Mouse (Mus musculus): Measurements from ENCODE around the gene Inf2. TPM values are rescaled to one million over a fixed set of nuclear protein-coding genes. Genes with fewer than 3 reads are reported as not detected.

The Inf2 gene
- polyA plus RNA-seq, 1 experiment from 2014 or later: 2.2 TPM

- Histone ChIP-seq H3K4me3 (no peak overlapping the region), H3K27ac (no peak overlapping the region), H3K36me3 (no peaks in the 10 kb centered on the region), H3K4me1 (peaks cover 24% of the 10 kb centered on the region), H3K9ac (no peak overlapping the region), H3K4me2 (replicated peaks) (no peak overlapping the region), H3K27me3 (replicated peaks) (peaks cover 37% of the 10 kb centered on the region), H3K9me3 (no peaks in the 10 kb centered on the region)
- 71% methylated on average over 8 of the region's 8 CpGs for WGBS
- ATAC-seq (ENCODE audit: low FRiP score, low read depth): no peak
Observed at GRCm38 (mm10) chr12:112590566-112591239, 2.1 kb downstream of the Inf2 start.

GRCm38 (mm10) chr12:112591240-112591639 is 2.7 kb downstream of the Inf2 start:
- 93% methylated on average over 5 of the region's 5 CpGs for WGBS
- Histone ChIP-seq H3K27me3 (replicated peaks) (peaks cover 37% of the 10 kb centered on the region), H3K9ac (no peak overlapping the region)

GRCm38 (mm10) chr12:112591730-112592129 is 3.1 kb downstream of the Inf2 start:
- no peak overlapping the region for H3K4me3 ChIP-seq
- no peaks in the 10 kb centered on the region for H3K36me3 ChIP-seq
- H3K4me2 ChIP-seq (replicated peaks): no peak overlapping the region
- H3K27me3 ChIP-seq (replicated peaks): peaks cover 37% of the 10 kb centered on the region
- 77% methylated on average over 3 of the region's 3 CpGs for WGBS
- no peak overlapping the region for H3K27ac ChIP-seq
- H3K9me3 ChIP-seq: no peaks in the 10 kb centered on the region
- H3K9ac ChIP-seq: no peak overlapping the region
- peaks cover 24% of the 10 kb centered on the region for H3K4me1 ChIP-seq
- no peak for ATAC-seq (ENCODE audit: low FRiP score, low read depth)

More at GRCm38 (mm10) chr12:112591240-112591639, 2.7 kb downstream of the Inf2 start:
- no peak overlapping the region for H3K4me2 ChIP-seq (replicated peaks)
- H3K36me3 ChIP-seq: no peaks in the 10 kb centered on the region
- no peaks in the 10 kb centered on the region for H3K9me3 ChIP-seq
- H3K4me3 ChIP-seq: no peak overlapping the region
- no peak for ATAC-seq (ENCODE audit: low FRiP score, low read depth)
- peaks cover 24% of the 10 kb centered on the region for H3K4me1 ChIP-seq
- no peak overlapping the region for H3K27ac ChIP-seq

- H3K9ac ChIP-seq: no peak overlapping the region
- H3K9me3 ChIP-seq: no peaks in the 10 kb centered on the region
- no peak overlapping the region for H3K4me2 ChIP-seq (replicated peaks)
- H3K4me3 ChIP-seq: no peak overlapping the region
- no peaks in the 10 kb centered on the region for H3K36me3 ChIP-seq
- no peak overlapping the region for H3K27ac ChIP-seq
- H3K27me3 ChIP-seq (replicated peaks): peaks cover 27% of the 10 kb centered on the region
- ATAC-seq (ENCODE audit: low FRiP score, low read depth): no peak
- WGBS: 74% methylated on average over 21 of the region's 21 CpGs
- peaks cover 20% of the 10 kb centered on the region for H3K4me1 ChIP-seq
Observed at GRCm38 (mm10) chr12:112592985-112593734, 4.6 kb downstream of the Inf2 start.

GRCm38 (mm10) chr12:112593951-112594915 is 5.6 kb downstream of the Inf2 start:
- H3K4me3 ChIP-seq: no peak overlapping the region
- peaks cover 18% of the 10 kb centered on the region for H3K27me3 ChIP-seq (replicated peaks)
- no peak overlapping the region for H3K4me2 ChIP-seq (replicated peaks)
- no peak overlapping the region for H3K9ac ChIP-seq
- 0 out of 2 replicates have a peak, but pooled peaks have one; percentile 10 for ATAC-seq (ENCODE audit: low FRiP score, low read depth)
- H3K36me3 ChIP-seq: no peaks in the 10 kb centered on the region
- H3K9me3 ChIP-seq: no peaks in the 10 kb centered on the region
- no peak overlapping the region for H3K27ac ChIP-seq
- 75% methylated on average over 16 of the region's 16 CpGs for WGBS
- peaks cover 9% of the 10 kb centered on the region for H3K4me1 ChIP-seq

- 52% methylated on average over 4 of the region's 4 CpGs for WGBS
- Histone ChIP-seq H3K9ac (no peak overlapping the region), H3K27ac (no peak overlapping the region), H3K27me3 (replicated peaks) (peaks cover 12% of the 10 kb centered on the region), H3K36me3 (no peaks in the 10 kb centered on the region), H3K4me2 (replicated peaks) (0 out of 2 replicates have a peak overlapping the region, but pooled peaks have one; percentile 16), H3K9me3 (no peaks in the 10 kb centered on the region), H3K4me1 (peaks cover 8% of the 10 kb centered on the region), H3K4me3 (no peak overlapping the region)
- ATAC-seq (ENCODE audit: low FRiP score, low read depth): no peak
Observed at GRCm38 (mm10) chr12:112594989-112595388, 6.4 kb downstream of the Inf2 start.

GRCm38 (mm10) chr12:112595626-112596025 is 7.0 kb downstream of the Inf2 start:
- no peaks in the 10 kb centered on the region for H3K36me3 ChIP-seq
- H3K9me3 ChIP-seq: no peaks in the 10 kb centered on the region
- H3K27me3 ChIP-seq (replicated peaks): peaks cover 5% of the 10 kb centered on the region; the same call in 1 of the 2 replicates
- H3K4me1 ChIP-seq: peaks cover 8% of the 10 kb centered on the region
- no peak overlapping the region for H3K4me2 ChIP-seq (replicated peaks)
- WGBS: 84% methylated on average over 4 of the region's 4 CpGs
- H3K27ac ChIP-seq: no peak overlapping the region
- no peak overlapping the region for H3K4me3 ChIP-seq
- H3K9ac ChIP-seq: no peak overlapping the region
- ATAC-seq (ENCODE audit: low FRiP score, low read depth): no peak

- Histone ChIP-seq H3K9ac (no peak overlapping the region), H3K4me1 (peaks cover 8% of the 10 kb centered on the region), H3K4me3 (no peak overlapping the region)
Observed at GRCm38 (mm10) chr12:112596454-112596853, 7.9 kb downstream of the Inf2 start.

GRCm38 (mm10) chr12:112596891-112597500 is 8.4 kb downstream of the Inf2 start:
- Histone ChIP-seq H3K27ac (no peak overlapping the region), H3K36me3 (no peaks in the 10 kb centered on the region), H3K27me3 (replicated peaks) (peaks cover 3% of the 10 kb centered on the region; the same call in 1 of the 2 replicates), H3K9me3 (no peaks in the 10 kb centered on the region), H3K4me2 (replicated peaks) (no peak overlapping the region), H3K4me3 (no peak overlapping the region), H3K9ac (no peak overlapping the region), H3K4me1 (peaks cover 8% of the 10 kb centered on the region)
- WGBS: 80% methylated on average over 14 of the region's 14 CpGs
- ATAC-seq (ENCODE audit: low FRiP score, low read depth): no peak

More at GRCm38 (mm10) chr12:112596454-112596853, 7.9 kb downstream of the Inf2 start:
- Histone ChIP-seq H3K4me2 (replicated peaks) (no peak overlapping the region), H3K27ac (no peak overlapping the region), H3K36me3 (no peaks in the 10 kb centered on the region), H3K27me3 (replicated peaks) (peaks cover 4% of the 10 kb centered on the region; the same call in 1 of the 2 replicates), H3K9me3 (no peaks in the 10 kb centered on the region)
- 80% methylated on average over 9 of the region's 9 CpGs for WGBS
- no peak for ATAC-seq (ENCODE audit: low FRiP score, low read depth)

GRCm38 (mm10) chr12:112597618-112598017 is 9.0 kb downstream of the Inf2 start:
- no peaks in the 10 kb centered on the region for H3K36me3 ChIP-seq
- H3K4me2 ChIP-seq (replicated peaks): no peak overlapping the region
- no peaks in the 10 kb centered on the region for H3K9me3 ChIP-seq
- H3K27ac ChIP-seq: no peak overlapping the region
- H3K27me3 ChIP-seq (replicated peaks): no peaks in the 10 kb centered on the region
- H3K4me1 ChIP-seq: peaks cover 8% of the 10 kb centered on the region
- WGBS: 83% methylated on average over 8 of the region's 8 CpGs
- H3K4me3 ChIP-seq: no peak overlapping the region
- no peak overlapping the region for H3K9ac ChIP-seq
- ATAC-seq (ENCODE audit: low FRiP score, low read depth): no peak

GRCm38 (mm10) chr12:112599198-112599597 is 10.6 kb downstream of the Inf2 start:
- Histone ChIP-seq H3K4me1 (peaks cover 8% of the 10 kb centered on the region), H3K27me3 (replicated peaks) (no peaks in the 10 kb centered on the region), H3K4me3 (no peak overlapping the region), H3K4me2 (replicated peaks) (no peak overlapping the region), H3K9me3 (no peaks in the 10 kb centered on the region), H3K27ac (no peak overlapping the region), H3K36me3 (no peaks in the 10 kb centered on the region), H3K9ac (no peak overlapping the region)
- 58% methylated on average over 4 of the region's 4 CpGs for whole genome bisulfite sequencing
- ATAC-seq (ENCODE audit: low FRiP score, low read depth): no peak
